Comparison of ENCODE assay signal across 11 mouse cellular contexts in genomic region chr14:54736555-54737552, GRCm38 (mm10). TPM values are rescaled to one million over a fixed set of nuclear protein-coding genes. Genes with fewer than 3 reads are reported as not detected.
DNase-seq lines count a peak whose midpoint lies in the region; ATAC-seq and TF ChIP-seq lines count a peak whose summit lies in the region.
"Had no signal": no experiment of that assay in that cellular context is flagged by ENCODE, and none has a peak within 500 bp of the region (broad histone marks: within the 10 kb centered on the region; RNA-seq: fewer than 3 reads in every experiment).

No protein-coding gene starts in this region.

- no peak overlapping the region for H3K27ac ChIP-seq in midbrain, embryonic 11.5 days (ENCODE audit: low read depth, low read length)
- no peak overlapping the region for H3K27ac ChIP-seq in stomach, postnatal 0 days (replicated peaks)
- H3K27ac ChIP-seq: limb, embryonic 13.5 days had no signal

- no peak overlapping the region for H3K9ac ChIP-seq in midbrain, embryonic 11.5 days (ENCODE audit: low read length)
- H3K9ac ChIP-seq in stomach, postnatal 0 days (ENCODE audit: low read length) = no peak overlapping the region
- H3K9ac ChIP-seq: limb, embryonic 13.5 days had no signal

- no peaks in the 10 kb centered on the region for H3K9me3 ChIP-seq in midbrain, embryonic 11.5 days (ENCODE audit: control insufficient read depth, low read length)
- H3K9me3 ChIP-seq in stomach, postnatal 0 days (ENCODE audit: control insufficient read depth, low read length) = no peaks in the 10 kb centered on the region
- H3K9me3 ChIP-seq: limb, embryonic 13.5 days; megakaryocyte, embryonic 14.5 days had no signal

- DNase-seq in adrenal gland, postnatal 14 days = peak; percentile 23
- DNase-seq in adrenal gland, postnatal 25 days = no peak
- peak; percentile 70 for DNase-seq in right cerebral cortex, adult 18-20 months
- DNase-seq in right cerebral cortex, postnatal 25 days = no peak
- DNase-seq in midbrain, embryonic 11.5 days (ENCODE audit: low spot score, missing footprints) = peak; percentile 89
- no peak for DNase-seq in stomach, postnatal 0 days (ENCODE audit: low spot score)
- DNase-seq in cerebellum, adult 11 months = no peak
- no peak for DNase-seq in spleen, postnatal 36 days (ENCODE audit: low spot score in 2 of 2)

- 39% methylated on average over 14 of the region's 14 CpGs for WGBS in midbrain, embryonic 11.5 days
- WGBS in stomach, postnatal 0 days = 60% methylated on average over 14 of the region's 14 CpGs

- no peak overlapping the region for H3K4me2 ChIP-seq in midbrain, embryonic 11.5 days
- no peak overlapping the region for H3K4me2 ChIP-seq in stomach, postnatal 0 days (replicated peaks; ENCODE audit: low read depth)
- H3K4me2 ChIP-seq: limb, embryonic 13.5 days had no signal

- no peak for TF ChIP-seq EP300 in stomach, postnatal 0 days (optimal IDR thresholded peaks at IDR 0.05)

- H3K4me3 ChIP-seq in midbrain, embryonic 11.5 days (ENCODE audit: low read depth, low read length) = no peak overlapping the region
- H3K4me3 ChIP-seq in stomach, postnatal 0 days (ENCODE audit: low read depth, low read length) = no peak overlapping the region
- H3K4me3 ChIP-seq: limb, embryonic 13.5 days; megakaryocyte, embryonic 14.5 days had no signal

- no peaks in the 10 kb centered on the region; the same call in none of the 2 replicates for H3K27me3 ChIP-seq in midbrain, embryonic 11.5 days (ENCODE audit: control insufficient read depth, insufficient read depth, low read length)
- no peaks in the 10 kb centered on the region for H3K27me3 ChIP-seq in stomach, postnatal 0 days (ENCODE audit: control insufficient read depth, insufficient read depth, low read length)
- H3K27me3 ChIP-seq: limb, embryonic 13.5 days had no signal

- H3K4me1 ChIP-seq in midbrain, embryonic 11.5 days (ENCODE audit: control insufficient read depth, insufficient read depth, low read length) = peaks cover 11% of the 10 kb centered on the region
- H3K4me1 ChIP-seq in stomach, postnatal 0 days (replicated peaks; ENCODE audit: control insufficient read depth, insufficient read depth) = no peaks in the 10 kb centered on the region
- H3K4me1 ChIP-seq: limb, embryonic 13.5 days; megakaryocyte, embryonic 14.5 days had no signal

- peak; percentile 79 for ATAC-seq in midbrain, embryonic 11.5 days (ENCODE audit: low FRiP score)
- ATAC-seq in stomach, postnatal 0 days (ENCODE audit: low FRiP score, low TSS enrichment) = peak; percentile 51; the same call in 1 of the 2 replicates
- ATAC-seq: Patski had no signal

- H3K36me3 ChIP-seq in midbrain, embryonic 11.5 days (ENCODE audit: control insufficient read depth, insufficient read depth, low read length) = no peaks in the 10 kb centered on the region
- no peaks in the 10 kb centered on the region for H3K36me3 ChIP-seq in stomach, postnatal 0 days (ENCODE audit: control insufficient read depth, insufficient read depth, low read length)
- H3K36me3 ChIP-seq: limb, embryonic 13.5 days had no signal

- no peak for TF ChIP-seq CTCF in stomach, postnatal 0 days (IDR thresholded peaks at IDR 0.05; ENCODE audit: low read depth)

RNA-seq across cellular contexts. Expression of gene Cebpe, which starts 24.9 kb away (rescaled TPM):
- not detected in 2 replicates for total RNA-seq in adrenal gland, postnatal 14 days (2021)
- total RNA-seq in adrenal gland, postnatal 25 days (2021) = not detected in 2 replicates
- polyA plus RNA-seq in midbrain, embryonic 11.5 days (2014; fragmentation: Nextera tagmentation; extraction: Ambion mirVana) = 0.12 TPM in 1 of 2 replicates, not detected in the other
- polyA plus RNA-seq in stomach, postnatal 0 days (2015; fragmentation: Nextera tagmentation; extraction: Ambion mirVana) = 0.10 TPM in 1 of 2 replicates, not detected in the other
- polyA plus RNA-seq: limb, embryonic 13.5 days; Patski had no signal

RNA-seq across cellular contexts. Expression of gene Gm29776, which starts 38.2 kb away (rescaled TPM):
- not detected in 2 replicates for total RNA-seq in adrenal gland, postnatal 14 days (2021)
- not detected in 2 replicates for total RNA-seq in adrenal gland, postnatal 25 days (2021)
- polyA plus RNA-seq in midbrain, embryonic 11.5 days (2014; fragmentation: Nextera tagmentation; extraction: Ambion mirVana) = 0.11 and 0.22 TPM in 2 replicates
- polyA plus RNA-seq in stomach, postnatal 0 days (2015; fragmentation: Nextera tagmentation; extraction: Ambion mirVana) = 0.08 and 0.11 TPM in 2 replicates

RNA-seq across cellular contexts. Expression of gene Slc7a8, which starts 44.9 kb away (rescaled TPM):
- 46.1 and 51.5 TPM in 2 replicates for total RNA-seq in adrenal gland, postnatal 14 days (2021)
- total RNA-seq in adrenal gland, postnatal 25 days (2021) = 58.4 and 64.6 TPM in 2 replicates
- polyA plus RNA-seq in midbrain, embryonic 11.5 days (2014; fragmentation: Nextera tagmentation; extraction: Ambion mirVana) = 2.8 and 3.0 TPM in 2 replicates
- 3.1 and 4.2 TPM in 2 replicates for polyA plus RNA-seq in stomach, postnatal 0 days (2015; fragmentation: Nextera tagmentation; extraction: Ambion mirVana)

RNA-seq across cellular contexts. Expression of gene Acin1, which starts 50.1 kb away (rescaled TPM):
- total RNA-seq in adrenal gland, postnatal 14 days (2021) = 168 and 193 TPM in 2 replicates
- total RNA-seq in adrenal gland, postnatal 25 days (2021) = 233 and 235 TPM in 2 replicates
- 139 and 145 TPM in 2 replicates for polyA plus RNA-seq in midbrain, embryonic 11.5 days (2014; fragmentation: Nextera tagmentation; extraction: Ambion mirVana)
- polyA plus RNA-seq in stomach, postnatal 0 days (2015; fragmentation: Nextera tagmentation; extraction: Ambion mirVana) = 37.0 and 46.9 TPM in 2 replicates

RNA-seq across cellular contexts. Expression of gene 1700123O20Rik, which starts 50.8 kb away (rescaled TPM):
- total RNA-seq in adrenal gland, postnatal 14 days (2021) = 33.7 and 41.0 TPM in 2 replicates
- 39.3 and 39.9 TPM in 2 replicates for total RNA-seq in adrenal gland, postnatal 25 days (2021)
- polyA plus RNA-seq in midbrain, embryonic 11.5 days (2014; fragmentation: Nextera tagmentation; extraction: Ambion mirVana) = 95.7 and 96.7 TPM in 2 replicates
- 60.8 and 61.7 TPM in 2 replicates for polyA plus RNA-seq in stomach, postnatal 0 days (2015; fragmentation: Nextera tagmentation; extraction: Ambion mirVana)

Comparison
In these comparisons a context has a peak if more than half of its experiments do, and no peak if none do; other contexts are left out.
1. DNase-seq: peak in adrenal gland, postnatal 14 days (single experiment), right cerebral cortex, adult 18-20 months (single experiment) and midbrain, embryonic 11.5 days (single experiment); none in adrenal gland, postnatal 25 days (single experiment), right cerebral cortex, postnatal 25 days (single experiment), stomach, postnatal 0 days (single experiment), cerebellum, adult 11 months (single experiment) and spleen, postnatal 36 days (0 of 2).